Mouse (Mus musculus) forebrain, embryonic 13.5 days (tissue): Measurements from ENCODE around the gene Igsf23. TPM values are rescaled to one million over a fixed set of nuclear protein-coding genes. Genes with fewer than 3 reads are reported as not detected.
A peak's percentile ranks its signal among the peaks of the same experiment; 100 is the strongest.
"Not testable (repeated sequence)": the region's sequence is repeated elsewhere in the genome, so short reads cannot be mapped to it uniquely, and the experiment has no call there.

Experiments
- ATAC-seq: fragments of 200-750 bp; cut with Nextera tagmentation; 2 replicates; pipeline ENCODE4 v1.8.0; 2017
- H3K27ac ChIP-seq: fragments of 300-500 bp; sonication (generic); 2 replicates; pipeline ENCODE4 v1.5.1; 2015; ENCODE audit warnings: inconsistent platforms, mild to moderate bottlenecking, moderate library complexity
- H3K27me3 ChIP-seq: fragments of 300-500 bp; sonication (generic); 2 replicates; pipeline ENCODE4 v1.6.1; 2015; ENCODE audit warnings: mild to moderate bottlenecking, inconsistent platforms
- H3K36me3 ChIP-seq: fragments of 300-500 bp; sonication (generic); 2 replicates; pipeline ENCODE4 v1.6.1; 2015; ENCODE audit warnings: mild to moderate bottlenecking, inconsistent platforms; ENCODE audit not compliant: poor library complexity, severe bottlenecking
- H3K4me1 ChIP-seq: fragments of 300-500 bp; sonication (generic); 2 replicates; pipeline ENCODE4 v1.6.1; 2015; ENCODE audit warnings: inconsistent platforms
- H3K4me2 ChIP-seq: fragments of 300-500 bp; sonication (generic); 2 replicates; pipeline ENCODE4 v1.6.1; 2015; ENCODE audit warnings: inconsistent platforms, mild to moderate bottlenecking, moderate library complexity
- H3K4me3 ChIP-seq: fragments of 300-500 bp; sonication (generic); 2 replicates; pipeline ENCODE4 v1.5.1; 2015; ENCODE audit warnings: mild to moderate bottlenecking, inconsistent platforms
- H3K9ac ChIP-seq: fragments of 300-500 bp; sonication (generic); 2 replicates; pipeline ENCODE4 v1.6.1; 2015; ENCODE audit warnings: mild to moderate bottlenecking, inconsistent platforms
- H3K9me3 ChIP-seq: fragments of 300-500 bp; sonication (generic); replicated peaks from 2 replicates; pipeline ENCODE4 v1.6.1; 2016; ENCODE audit warnings: inconsistent platforms
- WGBS: fragments of 180-500 bp; shearing (Covaris S2); methylation state at CpG from one replicate; pipeline ENCODE4 v1.1.7; 2015; 5-methylcytosine and 5-hydroxymethylcytosine counted together
- polyA plus RNA-seq: library from polyadenylated mRNA; unstranded; fragments of >200 nt; fragmentation: Nextera tagmentation; extraction: Ambion mirVana; gene quantifications from 2 replicates; pipeline ENCODE4 v1.2.1, GENCODE M21; 2015

The Igsf23 gene
- not detected in 2 replicates for polyA plus RNA-seq

GRCm38 (mm10) chr7:19950589-19950988 lies at the start of gene Igsf23:
Gene Igsf23 (minus strand): TSS chr7:19950756.
- H3K9me3 ChIP-seq = no peaks in the 10 kb centered on the region
- H3K4me1 ChIP-seq = no peaks in the 10 kb centered on the region
- H3K4me2 ChIP-seq = no peak within 1 kb of the TSS
- H3K9ac ChIP-seq = no peak within 1 kb of the TSS
- H3K27me3 ChIP-seq = no peaks in the 10 kb centered on the region
- no peak within 1 kb of the TSS for H3K4me3 ChIP-seq
- H3K36me3 ChIP-seq = no peaks in the 10 kb centered on the region
- 71% methylated on average over 9 of the region's 9 CpGs for WGBS
- no peak for ATAC-seq
- H3K27ac ChIP-seq = no peak within 1 kb of the TSS

GRCm38 (mm10) chr7:19996721-19997120 lies 46.2 kb upstream of the Igsf23 start:
- ATAC-seq, H3K4me3 ChIP-seq, H3K27ac ChIP-seq, H3K4me1 ChIP-seq, H3K4me2 ChIP-seq, H3K9ac ChIP-seq, H3K36me3 ChIP-seq, H3K27me3 ChIP-seq: not testable (repeated sequence)
- peaks cover 31% of the 10 kb centered on the region for H3K9me3 ChIP-seq
- WGBS = 62% methylated on average over 3 of the region's 3 CpGs

GRCm38 (mm10) chr7:19991165-19991564 lies 40.6 kb upstream of the Igsf23 start, which contains the start of gene Nlrp9b:
Gene Nlrp9b (plus strand): TSS chr7:19991465.
- not testable (repeated sequence) for H3K4me2 ChIP-seq, H3K36me3 ChIP-seq, ATAC-seq, H3K4me1 ChIP-seq, H3K4me3 ChIP-seq, H3K27me3 ChIP-seq, H3K9ac ChIP-seq, H3K27ac ChIP-seq
- peaks cover 29% of the 10 kb centered on the region for H3K9me3 ChIP-seq
- 80% methylated on average over 8 of the region's 8 CpGs for WGBS

- no peak overlapping the region for H3K4me2 ChIP-seq
- no peaks in the 10 kb centered on the region for H3K36me3 ChIP-seq
- H3K9ac ChIP-seq = no peak overlapping the region
- WGBS = 88% methylated on average over 4 of the region's 4 CpGs
- H3K4me3 ChIP-seq = no peak overlapping the region
- H3K9me3 ChIP-seq = peaks cover 33% of the 10 kb centered on the region
- no peaks in the 10 kb centered on the region for H3K27me3 ChIP-seq
- H3K4me1 ChIP-seq = no peaks in the 10 kb centered on the region
- no peak overlapping the region for H3K27ac ChIP-seq
- no peak for ATAC-seq
Measured at GRCm38 (mm10) chr7:19971516-19971915, 21.0 kb upstream of the Igsf23 start.

GRCm38 (mm10) chr7:19970196-19970595 lies 19.6 kb upstream of the Igsf23 start:
- WGBS = 92% methylated on average over 8 of the region's 8 CpGs
- Histone ChIP-seq H3K4me3 (no peak overlapping the region), H3K4me1 (no peaks in the 10 kb centered on the region), H3K27me3 (no peaks in the 10 kb centered on the region), H3K4me2 (no peak overlapping the region), H3K27ac (no peak overlapping the region), H3K9ac (no peak overlapping the region), H3K36me3 (no peaks in the 10 kb centered on the region), H3K9me3 (peaks cover 33% of the 10 kb centered on the region)
- no peak for ATAC-seq

GRCm38 (mm10) chr7:19969541-19970090 lies 19.1 kb upstream of the Igsf23 start:
- Histone ChIP-seq H3K4me2 (no peak overlapping the region), H3K9ac (no peak overlapping the region), H3K9me3 (peaks cover 30% of the 10 kb centered on the region), H3K27me3 (no peaks in the 10 kb centered on the region), H3K36me3 (no peaks in the 10 kb centered on the region), H3K4me1 (no peaks in the 10 kb centered on the region), H3K27ac (no peak overlapping the region), H3K4me3 (no peak overlapping the region)
- ATAC-seq = no peak
- 94% methylated on average over 4 of the region's 4 CpGs for WGBS

- ATAC-seq = no peak
- Histone ChIP-seq H3K27me3 (no peaks in the 10 kb centered on the region), H3K27ac (no peak overlapping the region), H3K36me3 (no peaks in the 10 kb centered on the region), H3K9ac (no peak overlapping the region), H3K4me2 (no peak overlapping the region), H3K9me3 (peaks cover 29% of the 10 kb centered on the region), H3K4me1 (no peaks in the 10 kb centered on the region), H3K4me3 (no peak overlapping the region)
- WGBS = 82% methylated on average over 3 of the region's 3 CpGs
Measured at GRCm38 (mm10) chr7:19969106-19969505, 18.6 kb upstream of the Igsf23 start.

- WGBS = 84% methylated on average over 7 of the region's 7 CpGs
- H3K27ac ChIP-seq = no peak within 1 kb of the TSS
- no peaks in the 10 kb centered on the region for H3K36me3 ChIP-seq
- peaks cover 15% of the 10 kb centered on the region for H3K9me3 ChIP-seq
- no peak within 1 kb of the TSS for H3K4me2 ChIP-seq
- no peak within 1 kb of the TSS for H3K4me3 ChIP-seq
- no peaks in the 10 kb centered on the region for H3K27me3 ChIP-seq
- no peak for ATAC-seq
- H3K4me1 ChIP-seq = no peaks in the 10 kb centered on the region
- no peak within 1 kb of the TSS for H3K9ac ChIP-seq
Measured at GRCm38 (mm10) chr7:19964985-19965579, 14.5 kb upstream of the Igsf23 start, which contains the start of gene Ceacam20. Gene Ceacam20 (plus strand): TSS chr7:19965412.

GRCm38 (mm10) chr7:19962423-19962822 lies 11.9 kb upstream of the Igsf23 start:
- Histone ChIP-seq H3K36me3 (no peaks in the 10 kb centered on the region), H3K27me3 (no peaks in the 10 kb centered on the region), H3K4me1 (no peaks in the 10 kb centered on the region), H3K9me3 (0 out of 2 replicates have a peak, but pooled peaks cover 4% of the 10 kb centered on the region), H3K27ac (no peak overlapping the region), H3K9ac (no peak overlapping the region), H3K4me3 (no peak overlapping the region), H3K4me2 (no peak overlapping the region)
- ATAC-seq = no peak
- WGBS = 71% methylated on average over 1 of the region's 1 CpGs

GRCm38 (mm10) chr7:19956341-19956781 lies 5.8 kb upstream of the Igsf23 start:
- Histone ChIP-seq H3K9ac (no peak overlapping the region), H3K4me1 (no peaks in the 10 kb centered on the region), H3K4me3 (no peak overlapping the region), H3K4me2 (peak overlapping the region; percentile 18; the same call in 1 of the 2 replicates), H3K36me3 (no peaks in the 10 kb centered on the region), H3K27ac (no peak overlapping the region), H3K27me3 (no peaks in the 10 kb centered on the region), H3K9me3 (no peaks in the 10 kb centered on the region)
- ATAC-seq = peak; percentile 58; the same call in 1 of the 2 replicates
- WGBS = 3% methylated on average over 7 of the region's 7 CpGs

- no peak for ATAC-seq
- no peak overlapping the region for H3K4me3 ChIP-seq
- 82% methylated on average over 4 of the region's 4 CpGs for WGBS
- no peaks in the 10 kb centered on the region for H3K9me3 ChIP-seq
- H3K9ac ChIP-seq = no peak overlapping the region
- H3K27me3 ChIP-seq = no peaks in the 10 kb centered on the region
- no peaks in the 10 kb centered on the region for H3K36me3 ChIP-seq
- H3K27ac ChIP-seq = no peak overlapping the region
- H3K4me1 ChIP-seq = no peaks in the 10 kb centered on the region
- H3K4me2 ChIP-seq = no peak overlapping the region
Measured at GRCm38 (mm10) chr7:19955861-19956260, 5.3 kb upstream of the Igsf23 start.

- Histone ChIP-seq H3K9me3 (no peaks in the 10 kb centered on the region), H3K9ac (no peak overlapping the region), H3K4me1 (no peaks in the 10 kb centered on the region), H3K36me3 (no peaks in the 10 kb centered on the region), H3K27ac (no peak overlapping the region), H3K4me3 (no peak overlapping the region), H3K27me3 (no peaks in the 10 kb centered on the region), H3K4me2 (no peak overlapping the region)
- ATAC-seq = no peak
- WGBS = 44% methylated on average over 9 of the region's 9 CpGs
Measured at GRCm38 (mm10) chr7:19953054-19953453, 2.5 kb upstream of the Igsf23 start.
